Mouse (Mus musculus) neural tube, embryonic 15.5 days (tissue): ENCODE measurements around the gene Ccr7. TPM values are rescaled to one million over a fixed set of nuclear protein-coding genes. Genes with fewer than 3 reads are reported as not detected.

Source experiments
- ATAC-seq: fragments of 200-750 bp; cut with Nextera tagmentation; 2 replicates; pipeline ENCODE4 v1.8.0; 2017; ENCODE audit warnings: mild to moderate bottlenecking, moderate TSS enrichment, moderate library complexity; ENCODE audit not compliant: low FRiP score
- H3K27ac ChIP-seq: fragments of 300-500 bp; sonication (generic); replicated peaks from 2 replicates; pipeline ENCODE4 v1.5.1; 2015; ENCODE audit warnings: mild to moderate bottlenecking, inconsistent platforms
- H3K27me3 ChIP-seq: fragments of 300-500 bp; sonication (generic); replicated peaks from 2 replicates; pipeline ENCODE4 v1.6.1; 2015; ENCODE audit warnings: inconsistent platforms
- H3K36me3 ChIP-seq: fragments of 300-500 bp; sonication (generic); 2 replicates; pipeline ENCODE4 v1.6.1; 2015; ENCODE audit warnings: inconsistent platforms
- H3K4me1 ChIP-seq: fragments of 300-500 bp; sonication (generic); 2 replicates; pipeline ENCODE4 v1.6.1; 2015; ENCODE audit warnings: inconsistent platforms
- H3K4me2 ChIP-seq: fragments of 300-500 bp; sonication (generic); 2 replicates; pipeline ENCODE4 v1.6.1; 2015; ENCODE audit warnings: inconsistent platforms, mild to moderate bottlenecking, moderate library complexity
- H3K4me3 ChIP-seq: fragments of 300-500 bp; sonication (generic); replicated peaks from 2 replicates; pipeline ENCODE4 v1.5.1; 2015; ENCODE audit warnings: mild to moderate bottlenecking, inconsistent platforms
- H3K9ac ChIP-seq: fragments of 300-500 bp; sonication (generic); replicated peaks from 2 replicates; pipeline ENCODE4 v1.6.1; 2015; ENCODE audit warnings: mild to moderate bottlenecking, inconsistent platforms
- H3K9me3 ChIP-seq: fragments of 300-500 bp; sonication (generic); replicated peaks from 2 replicates; pipeline ENCODE4 v1.6.1; 2016; ENCODE audit warnings: inconsistent platforms
- WGBS: fragments of 180-500 bp; shearing (Covaris S2); methylation state at CpG from one replicate; pipeline ENCODE4 v1.1.7; 2015; ENCODE audit warnings: mixed read lengths; 5-methylcytosine and 5-hydroxymethylcytosine counted together
- polyA plus RNA-seq: library from polyadenylated mRNA; unstranded; fragments of >200 nt; fragmentation: Nextera tagmentation; extraction: Ambion mirVana; gene quantifications from 2 replicates; pipeline ENCODE4 v1.2.1, GENCODE M21; 2015

Ccr7 gene
- polyA plus RNA-seq, 1 experiment from 2014 or later: not detected

GRCm38 (mm10) chr11:99170005-99170404, 15.1 kb upstream of the Ccr7 start:
- Histone ChIP-seq H3K4me3 (no peak overlapping the region), H3K4me2 (no peak overlapping the region), H3K9me3 (no peaks in the 10 kb centered on the region), H3K4me1 (no peaks in the 10 kb centered on the region), H3K36me3 (no peaks in the 10 kb centered on the region), H3K27ac (no peak overlapping the region), H3K27me3 (no peaks in the 10 kb centered on the region), H3K9ac (no peak overlapping the region)
- 92% methylated on average over 6 of the region's 6 CpGs for WGBS
- no peak for ATAC-seq

- Histone ChIP-seq H3K9me3 (no peaks in the 10 kb centered on the region), H3K4me3 (no peak overlapping the region), H3K4me2 (no peak overlapping the region), H3K27me3 (no peaks in the 10 kb centered on the region), H3K27ac (no peak overlapping the region), H3K36me3 (no peaks in the 10 kb centered on the region), H3K9ac (no peak overlapping the region), H3K4me1 (no peaks in the 10 kb centered on the region)
- ATAC-seq: no peak
- 93% methylated on average over 2 of the region's 2 CpGs for WGBS
Observed at GRCm38 (mm10) chr11:99169438-99169837, 14.6 kb upstream of the Ccr7 start.

GRCm38 (mm10) chr11:99168030-99168474, 13.2 kb upstream of the Ccr7 start:
- no peaks in the 10 kb centered on the region for H3K4me1 ChIP-seq
- H3K4me2 ChIP-seq: no peak overlapping the region
- 79% methylated on average over 12 of the region's 12 CpGs for WGBS
- H3K9ac ChIP-seq: no peak overlapping the region
- H3K27me3 ChIP-seq: no peaks in the 10 kb centered on the region
- no peak for ATAC-seq
- no peak overlapping the region for H3K27ac ChIP-seq
- no peaks in the 10 kb centered on the region for H3K36me3 ChIP-seq
- H3K4me3 ChIP-seq: no peak overlapping the region
- no peaks in the 10 kb centered on the region for H3K9me3 ChIP-seq

- H3K4me3 ChIP-seq: no peak overlapping the region
- H3K4me1 ChIP-seq: no peaks in the 10 kb centered on the region
- no peak overlapping the region for H3K4me2 ChIP-seq
- H3K9ac ChIP-seq: no peak overlapping the region
- no peak for ATAC-seq
- no peak overlapping the region for H3K27ac ChIP-seq
- H3K27me3 ChIP-seq: no peaks in the 10 kb centered on the region
- WGBS: 92% methylated on average over 7 of the region's 7 CpGs
- H3K36me3 ChIP-seq: no peaks in the 10 kb centered on the region
- H3K9me3 ChIP-seq: no peaks in the 10 kb centered on the region
Observed at GRCm38 (mm10) chr11:99167576-99167975, 12.7 kb upstream of the Ccr7 start.

- WGBS: 93% methylated on average over 7 of the region's 7 CpGs
Observed at GRCm38 (mm10) chr11:99166241-99166640, 11.4 kb upstream of the Ccr7 start.

GRCm38 (mm10) chr11:99165031-99165752, 10.3 kb upstream of the Ccr7 start:
- 77% methylated on average over 11 of the region's 11 CpGs for WGBS
- Histone ChIP-seq H3K4me2 (no peak overlapping the region), H3K9me3 (no peaks in the 10 kb centered on the region), H3K36me3 (no peaks in the 10 kb centered on the region), H3K27me3 (no peaks in the 10 kb centered on the region), H3K27ac (no peak overlapping the region), H3K4me3 (no peak overlapping the region), H3K4me1 (no peaks in the 10 kb centered on the region), H3K9ac (no peak overlapping the region)
- no peak for ATAC-seq

More at GRCm38 (mm10) chr11:99166241-99166640, 11.4 kb upstream of the Ccr7 start:
- H3K27ac ChIP-seq: no peak overlapping the region
- H3K4me3 ChIP-seq: no peak overlapping the region
- H3K4me1 ChIP-seq: no peaks in the 10 kb centered on the region
- H3K4me2 ChIP-seq: no peak overlapping the region
- ATAC-seq: no peak
- no peaks in the 10 kb centered on the region for H3K9me3 ChIP-seq
- H3K27me3 ChIP-seq: no peaks in the 10 kb centered on the region
- no peak overlapping the region for H3K9ac ChIP-seq
- H3K36me3 ChIP-seq: no peaks in the 10 kb centered on the region

GRCm38 (mm10) chr11:99162972-99163686, 8.3 kb upstream of the Ccr7 start:
- no peak overlapping the region for H3K4me2 ChIP-seq
- H3K36me3 ChIP-seq: no peaks in the 10 kb centered on the region
- no peaks in the 10 kb centered on the region for H3K4me1 ChIP-seq
- no peak overlapping the region for H3K4me3 ChIP-seq
- H3K9me3 ChIP-seq: no peaks in the 10 kb centered on the region
- H3K27me3 ChIP-seq: no peaks in the 10 kb centered on the region
- ATAC-seq: no peak
- H3K9ac ChIP-seq: no peak overlapping the region
- H3K27ac ChIP-seq: no peak overlapping the region
- 78% methylated on average over 10 of the region's 10 CpGs for WGBS

- Histone ChIP-seq H3K4me2 (no peak overlapping the region), H3K4me3 (no peak overlapping the region), H3K36me3 (no peaks in the 10 kb centered on the region), H3K9ac (no peak overlapping the region), H3K27ac (no peak overlapping the region), H3K4me1 (no peaks in the 10 kb centered on the region), H3K27me3 (no peaks in the 10 kb centered on the region), H3K9me3 (no peaks in the 10 kb centered on the region)
- ATAC-seq: no peak
- 59% methylated on average over 5 of the region's 5 CpGs for WGBS
Observed at GRCm38 (mm10) chr11:99161648-99162047, 6.8 kb upstream of the Ccr7 start.

GRCm38 (mm10) chr11:99160228-99160627, 5.4 kb upstream of the Ccr7 start:
- Histone ChIP-seq H3K4me2 (no peak overlapping the region), H3K27me3 (no peaks in the 10 kb centered on the region), H3K9me3 (no peaks in the 10 kb centered on the region), H3K4me1 (no peaks in the 10 kb centered on the region), H3K27ac (no peak overlapping the region), H3K36me3 (no peaks in the 10 kb centered on the region), H3K9ac (no peak overlapping the region), H3K4me3 (no peak overlapping the region)
- ATAC-seq: no peak
- 96% methylated on average over 6 of the region's 6 CpGs for WGBS

GRCm38 (mm10) chr11:99155817-99156216, 940 bp upstream of the Ccr7 start:
- no peak overlapping the region for H3K4me2 ChIP-seq
- H3K36me3 ChIP-seq: no peaks in the 10 kb centered on the region
- ATAC-seq: no peak
- H3K27me3 ChIP-seq: peaks cover 7% of the 10 kb centered on the region
- no peak overlapping the region for H3K9ac ChIP-seq
- no peak overlapping the region for H3K27ac ChIP-seq
- 91% methylated on average over 9 of the region's 9 CpGs for WGBS
- no peaks in the 10 kb centered on the region for H3K9me3 ChIP-seq
- H3K4me1 ChIP-seq: no peaks in the 10 kb centered on the region
- H3K4me3 ChIP-seq: no peak overlapping the region

- Histone ChIP-seq H3K9ac (no peak overlapping the region), H3K4me3 (no peak overlapping the region), H3K4me2 (no peak overlapping the region), H3K27ac (no peak overlapping the region), H3K27me3 (peaks cover 7% of the 10 kb centered on the region), H3K9me3 (no peaks in the 10 kb centered on the region), H3K36me3 (no peaks in the 10 kb centered on the region), H3K4me1 (peaks cover 8% of the 10 kb centered on the region)
- 74% methylated on average over 7 of the region's 7 CpGs for WGBS
- no peak for ATAC-seq
Observed at GRCm38 (mm10) chr11:99153767-99154753, 817 bp downstream of the Ccr7 start.
